In the genomic region with DNA sequence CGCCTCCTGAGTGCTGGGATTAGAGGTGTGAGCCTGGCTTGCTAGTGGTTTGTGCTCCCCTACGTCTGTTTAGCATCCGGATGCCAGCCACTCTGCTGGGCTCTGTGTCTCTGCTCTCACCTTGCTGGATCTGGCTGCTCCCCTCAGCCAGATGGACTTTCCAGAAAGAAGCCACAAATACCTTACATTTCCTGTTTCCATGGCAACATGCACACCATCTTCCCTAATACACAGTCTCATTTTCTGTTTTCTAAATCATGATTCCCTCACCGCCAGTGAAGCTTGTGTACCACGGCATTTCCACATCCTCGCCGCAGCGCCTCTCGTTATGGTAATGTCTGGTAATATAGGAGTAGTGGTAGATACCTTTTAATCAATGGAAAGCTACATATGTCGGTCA, we compare ENCODE assay signal across 17 mouse cellular contexts.
DNase-seq lines count a peak whose midpoint lies in the region; ATAC-seq and TF ChIP-seq lines count a peak whose summit lies in the region.
"Had no signal": no experiment of that assay in that cellular context is flagged by ENCODE, and none has a peak within 500 bp of the region (broad histone marks: within the 10 kb centered on the region; RNA-seq: fewer than 3 reads in every experiment).

No protein-coding gene starts in this region.

- no peak overlapping the region for H3K9ac ChIP-seq in heart, embryonic 11.5 days (ENCODE audit: low read depth, low read length)
- no peak overlapping the region for H3K9ac ChIP-seq in intestine, embryonic 16.5 days (ENCODE audit: low read depth, low read length)
- H3K9ac ChIP-seq: limb, embryonic 12.5 days; neural tube, embryonic 13.5 days had no signal

- intact Hi-C loops in left cerebral cortex, adult 2 months (cut with DNase I) = loop anchor here (1.0 kb wide), 1 partner anchor 9 kb away; no protein-coding TSS in a partner anchor

- peaks cover 14% of the 10 kb centered on the region for H3K4me1 ChIP-seq in heart, embryonic 10.5 days
- H3K4me1 ChIP-seq in heart, embryonic 11.5 days (ENCODE audit: control insufficient read depth, insufficient read depth, low read length) = no peaks in the 10 kb centered on the region
- no peaks in the 10 kb centered on the region for H3K4me1 ChIP-seq in intestine, embryonic 16.5 days (ENCODE audit: control insufficient read depth, insufficient read depth, low read length)
- H3K4me1 ChIP-seq: limb, embryonic 12.5 days had no signal

- no peak overlapping the region for H3K4me3 ChIP-seq in heart, embryonic 10.5 days
- no peak overlapping the region for H3K4me3 ChIP-seq in heart, embryonic 11.5 days (ENCODE audit: low read depth, low read length)
- no peak overlapping the region for H3K4me3 ChIP-seq in left cerebral cortex, adult 2 months
- H3K4me3 ChIP-seq in intestine, embryonic 16.5 days (ENCODE audit: low read length) = no peak overlapping the region
- H3K4me3 ChIP-seq: limb, embryonic 12.5 days; megakaryocyte, embryonic 14.5 days; neural tube, embryonic 13.5 days had no signal

- H3K9me3 ChIP-seq in heart, embryonic 10.5 days = peaks cover 5% of the 10 kb centered on the region; the same call in 1 of the 2 replicates
- H3K9me3 ChIP-seq in heart, embryonic 11.5 days (replicated peaks; ENCODE audit: control insufficient read depth, low read length) = no peaks in the 10 kb centered on the region
- H3K9me3 ChIP-seq in intestine, embryonic 16.5 days (ENCODE audit: control insufficient read depth, low read length) = peaks cover 7% of the 10 kb centered on the region

- H3K27ac ChIP-seq in heart, embryonic 10.5 days = no peak overlapping the region
- no peak overlapping the region for H3K27ac ChIP-seq in heart, embryonic 11.5 days (ENCODE audit: low read depth, low read length)
- peak overlapping the region; percentile 9; the same call in 1 of the 2 replicates for H3K27ac ChIP-seq in left cerebral cortex, adult 2 months
- H3K27ac ChIP-seq in intestine, embryonic 16.5 days (ENCODE audit: low read length) = no peak overlapping the region
- H3K27ac ChIP-seq: limb, embryonic 12.5 days; neural tube, embryonic 13.5 days had no signal

- 92% methylated on average over 10 of the region's 10 CpGs for WGBS in heart, embryonic 10.5 days
- WGBS in heart, embryonic 11.5 days (ENCODE audit: insufficient replicate concordance) = 93% methylated on average over 10 of the region's 10 CpGs
- WGBS in intestine, embryonic 16.5 days = 95% methylated on average over 10 of the region's 10 CpGs

- TF ChIP-seq CTCF in left cerebral cortex, adult 2 months (IDR thresholded peaks at IDR 0.05) = no peak

- ATAC-seq in heart, embryonic 11.5 days (replicated peaks; ENCODE audit: insufficient number of reproducible peaks, low FRiP score, low TSS enrichment) = no peak
- no peak for ATAC-seq in intestine, embryonic 16.5 days

- H3K4me2 ChIP-seq in heart, embryonic 11.5 days = no peak overlapping the region
- no peak overlapping the region for H3K4me2 ChIP-seq in intestine, embryonic 16.5 days (ENCODE audit: low read depth, low read length)
- H3K4me2 ChIP-seq: limb, embryonic 12.5 days; neural tube, embryonic 13.5 days had no signal

- peaks cover 4% of the 10 kb centered on the region; the same call in 1 of the 2 replicates for H3K36me3 ChIP-seq in heart, embryonic 10.5 days
- H3K36me3 ChIP-seq in heart, embryonic 11.5 days (ENCODE audit: control insufficient read depth, insufficient read depth, low read length) = no peaks in the 10 kb centered on the region
- H3K36me3 ChIP-seq in intestine, embryonic 16.5 days (ENCODE audit: control insufficient read depth, insufficient read depth, low read length) = no peaks in the 10 kb centered on the region
- H3K36me3 ChIP-seq: limb, embryonic 12.5 days; neural tube, embryonic 13.5 days had no signal

- DNase-seq in heart, embryonic 10.5 days (ENCODE audit: low spot score) = peak; percentile 60
- peak; percentile 1 for DNase-seq in testis, postnatal 14 days (ENCODE audit: low spot score)
- no peak for DNase-seq in testis, postnatal 10 days (ENCODE audit: low spot score)
- peak; percentile 24 to 39 for DNase-seq in left cerebral cortex, adult 2 months (ENCODE audit: extremely low spot score in 1 of 2, low spot score in 2 of 2)
- DNase-seq in kidney, adult 9 months = no peak
- DNase-seq in Muller cell, postnatal 12 days (ENCODE audit: inconsistent ontology term) = no peak
- DNase-seq: adrenal gland, postnatal 14 days; embryo, embryonic 11 days; heart, postnatal 10 days; kidney, adult 2 months; lung, adult 2 months; thymus, adult 18-20 months had no signal

- H3K27me3 ChIP-seq in heart, embryonic 10.5 days (ENCODE audit: insufficient read depth, poor library complexity, severe bottlenecking) = no peaks in the 10 kb centered on the region
- H3K27me3 ChIP-seq in heart, embryonic 11.5 days (ENCODE audit: control insufficient read depth, insufficient read depth, low read length) = no peaks in the 10 kb centered on the region
- H3K27me3 ChIP-seq in intestine, embryonic 16.5 days (replicated peaks; ENCODE audit: control insufficient read depth, insufficient read depth, low read length) = no peaks in the 10 kb centered on the region
- H3K27me3 ChIP-seq: limb, embryonic 12.5 days; megakaryocyte, embryonic 14.5 days; neural tube, embryonic 13.5 days had no signal

Comparison
In these comparisons a context has a peak if more than half of its experiments do, and no peak if none do; other contexts are left out.
1. DNase-seq: peak in heart, embryonic 10.5 days (single experiment), testis, postnatal 14 days (single experiment) and left cerebral cortex, adult 2 months (2 of 2); none in testis, postnatal 10 days (single experiment), kidney, adult 9 months (single experiment) and Muller cell, postnatal 12 days (single experiment).